Mouse (Mus musculus): ENCODE data around the gene Mettl3.
"Not testable (repeated sequence)": the region's sequence is repeated elsewhere in the genome, so short reads cannot be mapped to it uniquely, and the experiment has no call there.

Gene Mettl3

GRCm38 (mm10) chr14:52304644-52305271 is at the start of gene Mettl3:
Gene Mettl3, minus strand, starts transcription at chr14:52305128.
- peak; percentile 73 to 83 for DNase-seq

GRCm38 (mm10) chr14:52339512-52339852 is 34.6 kb upstream of the Mettl3 start:
- DNase-seq = no peak

GRCm38 (mm10) chr14:52338751-52339511 is 34.0 kb upstream of the Mettl3 start:
- DNase-seq = peak in 1 of 2 experiments; percentile 14

DNA sequence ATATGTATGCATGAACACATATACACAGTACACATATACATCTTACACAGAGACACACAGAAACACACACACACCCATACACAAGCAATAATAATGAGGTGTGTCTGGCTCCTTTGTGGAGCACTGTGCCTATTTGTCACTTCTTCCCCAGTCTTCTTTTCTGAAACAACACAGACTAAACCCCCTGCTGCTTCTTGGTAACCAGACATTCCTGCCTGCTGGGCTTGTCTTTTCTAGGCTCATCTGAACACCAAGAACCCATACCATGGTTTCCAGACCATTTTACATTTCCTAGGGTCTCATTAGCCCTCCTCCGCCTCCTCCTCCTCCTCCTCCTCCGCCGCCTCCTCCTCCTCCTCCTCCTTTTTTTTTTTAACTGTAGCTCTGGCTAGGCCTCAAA is 27.2 kb upstream of the Mettl3 start:
- no peak for DNase-seq

- no peak for DNase-seq
Observed at GRCm38 (mm10) chr14:52331069-52331750, 26.3 kb upstream of the Mettl3 start.

- no peak for DNase-seq
Observed at GRCm38 (mm10) chr14:52327910-52328812, 23.2 kb upstream of the Mettl3 start, which contains the start of gene Sall2. Gene Sall2, minus strand, starts transcription at chr14:52328762.

- no peak for DNase-seq
Observed at GRCm38 (mm10) chr14:52327375-52327901, 22.5 kb upstream of the Mettl3 start.

DNA sequence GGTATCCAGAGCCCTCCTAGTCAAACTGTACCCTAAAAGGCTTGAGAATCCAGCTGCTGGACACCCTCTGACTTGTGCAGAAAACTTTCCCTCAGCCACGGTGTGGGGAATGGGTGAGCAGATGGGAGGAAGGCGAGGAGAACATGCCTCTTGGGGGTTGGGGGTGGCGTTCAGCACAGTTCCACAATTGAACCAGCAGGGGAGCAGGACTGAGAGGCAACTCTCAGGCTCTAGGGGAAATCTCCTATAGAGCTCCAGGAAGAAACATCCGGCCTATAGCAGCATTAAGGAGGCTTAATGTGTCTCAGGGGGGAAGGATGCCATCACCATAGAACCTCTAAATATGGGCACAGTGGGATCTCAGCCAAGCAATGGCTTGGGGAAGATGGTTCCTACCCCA is 21.0 kb upstream of the Mettl3 start:
- DNase-seq = no peak

DNA sequence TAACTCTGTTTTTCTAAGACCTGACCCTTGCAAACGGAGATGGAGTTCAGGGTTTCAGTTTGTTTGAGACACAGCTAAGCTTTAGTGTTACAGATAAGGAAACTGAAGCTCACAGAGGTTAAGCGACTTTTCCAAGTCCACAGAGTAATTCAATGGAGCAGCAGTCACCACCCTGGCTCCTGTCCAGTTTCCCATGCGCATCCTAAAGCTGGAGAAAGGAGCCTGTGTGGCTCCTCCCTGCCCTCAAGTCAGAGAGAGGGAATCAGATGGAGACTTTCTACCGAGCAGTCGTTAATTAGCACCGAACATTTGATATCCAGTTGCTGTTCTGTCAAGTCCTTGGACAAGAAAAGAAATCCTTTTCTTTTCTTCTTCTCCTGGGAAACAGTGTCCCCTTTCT is 14.4 kb upstream of the Mettl3 start:
- no peak for DNase-seq

DNA sequence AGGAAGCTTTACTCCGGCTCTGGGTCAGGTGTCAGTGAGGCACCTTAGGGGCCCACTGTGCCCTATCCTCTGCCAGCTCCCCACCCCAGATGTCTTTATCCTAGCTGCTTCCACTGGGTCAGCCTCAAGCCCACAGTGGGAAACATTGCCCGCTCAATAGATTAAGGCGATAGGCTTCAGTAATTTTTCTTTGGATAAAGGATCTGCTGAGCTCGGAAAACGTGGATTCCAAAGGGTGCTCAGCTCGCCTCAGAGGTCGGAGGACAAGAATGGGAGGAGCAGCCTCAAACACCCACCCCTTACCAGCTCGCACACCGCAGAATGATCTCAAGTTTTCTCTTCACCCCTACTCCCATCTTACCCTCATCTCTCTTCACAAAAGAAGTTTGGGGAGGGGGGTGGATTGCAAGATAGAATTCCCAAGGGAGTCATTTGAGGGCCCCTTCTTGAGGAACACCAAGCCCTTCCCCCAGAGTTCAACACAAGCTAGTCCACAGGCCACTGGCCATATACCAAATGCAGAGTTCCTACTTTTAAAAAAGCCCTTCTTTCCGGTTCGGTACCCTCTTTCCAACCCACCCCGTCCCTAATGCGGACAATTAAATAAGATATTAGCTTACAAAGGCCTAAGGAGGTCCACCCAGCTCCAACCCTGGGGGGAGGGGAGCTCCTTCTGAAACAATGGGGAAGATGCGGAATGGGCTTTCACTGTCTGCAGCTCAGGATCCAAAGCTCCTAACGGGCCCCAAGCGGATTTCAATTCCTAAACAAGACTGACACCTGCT is 11.7 kb upstream of the Mettl3 start:
- no peak for DNase-seq

DNA sequence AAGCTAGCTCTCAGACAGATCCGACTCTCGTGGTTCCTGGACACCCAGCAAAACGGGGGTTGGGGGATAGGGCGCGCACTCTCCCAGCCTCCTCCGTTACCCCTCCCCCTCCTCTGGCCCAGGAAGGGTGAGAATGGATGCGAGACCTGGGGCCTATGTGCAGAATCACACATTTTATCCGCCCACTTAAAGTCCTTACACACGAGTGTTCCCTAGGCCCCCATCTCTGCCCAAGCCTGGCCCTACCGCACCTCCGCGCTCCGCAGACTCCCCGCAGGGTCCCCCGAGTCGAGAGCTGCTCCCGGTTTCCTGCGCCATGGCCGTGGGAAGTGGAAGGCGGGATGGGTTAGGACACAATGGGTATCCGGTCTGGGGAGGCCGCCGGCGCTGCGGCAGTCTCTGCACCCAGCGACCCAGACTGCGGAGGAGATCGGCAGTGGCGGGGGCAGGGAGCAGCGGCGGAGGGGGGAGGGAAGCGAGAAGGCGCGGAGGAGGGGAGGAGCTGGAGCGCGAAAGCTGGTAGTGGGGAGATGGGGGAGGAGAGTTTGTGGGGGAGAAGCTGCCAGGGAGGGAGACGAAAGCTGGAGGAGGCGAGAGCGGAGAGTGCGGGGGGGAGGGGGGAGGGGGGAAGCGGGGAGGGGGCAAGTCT is 11.0 kb upstream of the Mettl3 start:
- DNase-seq = peak; percentile 72 to 75

GRCm38 (mm10) chr14:52315283-52315780 is 10.4 kb upstream of the Mettl3 start:
- no peak for DNase-seq

DNA sequence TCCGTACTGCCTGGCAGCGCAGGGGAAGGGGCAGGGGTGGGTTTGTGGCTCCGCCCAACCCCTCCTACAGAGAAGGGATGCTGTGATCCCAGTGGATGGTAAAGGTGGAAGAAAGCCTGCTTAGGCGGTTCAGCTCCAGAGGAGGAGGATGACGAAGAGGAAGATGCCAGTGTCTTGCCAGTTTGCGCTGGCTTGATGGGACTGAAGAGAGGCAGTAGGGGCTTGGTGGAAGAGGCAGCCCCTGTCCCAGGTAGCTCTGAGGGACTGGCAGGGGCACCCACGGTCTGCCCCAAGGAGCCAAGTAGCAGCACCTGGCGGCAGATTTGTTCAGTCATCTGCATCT is 9.9 kb upstream of the Mettl3 start:
- DNase-seq = peak in 1 of 2 experiments; percentile 5

DNA sequence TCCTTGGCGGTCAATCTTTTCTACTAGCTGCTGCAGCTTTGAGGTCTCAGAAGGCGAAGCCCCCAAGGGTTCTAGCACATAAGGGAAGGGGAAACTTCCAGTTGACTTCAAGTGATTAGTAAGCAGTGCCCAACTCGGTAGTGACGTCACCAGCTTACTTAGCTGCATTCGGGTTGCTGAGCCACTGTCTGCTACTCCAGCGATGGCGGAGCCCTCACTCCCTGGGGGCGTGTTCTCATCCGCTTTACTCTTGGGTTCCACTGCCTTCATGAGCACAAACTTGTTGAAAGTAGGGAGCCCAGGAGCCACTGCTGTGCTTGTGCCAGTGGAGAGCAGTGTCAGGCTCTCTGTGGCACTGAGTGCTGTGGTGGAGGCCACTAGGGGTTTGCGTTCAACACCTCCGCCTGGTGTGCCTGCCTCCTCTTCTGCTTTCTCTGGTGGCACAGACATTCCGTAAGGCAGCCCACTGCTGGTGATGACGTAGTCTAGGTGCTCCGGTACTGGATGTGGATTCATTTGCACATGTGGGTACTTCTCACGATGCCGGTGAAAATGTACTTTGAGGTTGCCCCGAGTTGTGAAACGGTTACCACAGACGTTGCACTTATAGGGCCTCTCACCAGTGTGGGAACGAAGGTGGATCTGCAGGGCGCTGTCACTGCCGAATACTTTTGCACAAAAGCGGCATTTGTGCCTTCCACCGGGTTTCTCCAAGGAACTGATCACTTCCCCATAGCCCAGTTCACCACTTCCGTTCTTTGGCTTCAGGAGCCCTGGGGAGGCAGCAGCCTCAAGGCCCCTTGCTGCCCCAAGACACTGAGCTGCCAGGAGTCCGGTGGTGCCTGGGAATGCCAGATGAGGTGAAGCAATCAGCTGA is 9.2 kb upstream of the Mettl3 start:
- DNase-seq = no peak

DNA sequence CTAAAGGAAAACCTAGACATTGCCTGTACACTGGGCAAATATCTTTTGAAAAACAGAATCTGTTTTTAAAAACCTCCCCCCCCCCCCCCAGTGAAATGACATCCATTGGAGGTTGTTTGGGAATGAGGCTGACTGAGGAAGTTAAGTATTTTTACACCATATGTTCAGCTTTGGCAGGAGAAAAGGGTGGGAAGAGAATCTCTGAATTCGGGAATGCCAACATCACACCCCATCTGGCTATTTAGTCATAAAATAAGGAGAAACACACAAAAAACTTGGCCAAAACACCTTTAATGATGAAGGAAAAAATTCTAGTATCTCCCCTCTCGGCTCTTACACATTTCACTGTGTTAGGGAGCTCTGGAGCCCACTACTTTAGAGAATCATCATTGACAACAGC is 6.0 kb upstream of the Mettl3 start:
- DNase-seq = no peak

- DNase-seq = not testable (repeated sequence)
Observed at GRCm38 (mm10) chr14:52310343-52310742, 5.4 kb upstream of the Mettl3 start.

DNA sequence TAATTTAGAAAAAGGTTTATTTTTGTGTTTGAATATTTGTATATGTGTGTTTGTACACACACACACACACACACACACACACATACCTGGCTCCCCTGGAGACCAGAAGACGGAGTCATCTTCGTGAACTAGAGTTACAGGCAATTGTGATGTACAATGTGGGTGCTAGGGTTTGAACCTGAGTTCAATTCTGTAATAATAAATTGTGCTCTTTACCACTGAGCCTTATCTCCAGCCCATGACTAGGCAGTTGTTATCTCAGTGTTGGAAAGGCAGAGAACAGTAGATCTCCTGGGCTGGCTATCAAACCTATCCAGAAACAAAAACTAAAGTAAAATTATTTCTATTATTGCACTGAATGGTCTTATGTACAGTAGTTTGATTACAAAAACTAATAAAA is 1.2 kb upstream of the Mettl3 start:
- DNase-seq = no peak

- DNase-seq = not testable (repeated sequence)
Observed at GRCm38 (mm10) chr14:52303517-52303916, 1.4 kb downstream of the Mettl3 start.

GRCm38 (mm10) chr14:52295558-52296264 is 9.2 kb downstream of the Mettl3 start:
- no peak for DNase-seq

All from thymus, adult 18-20 months (tissue).